Mouse (Mus musculus) heart, embryonic 11.5 days (tissue): ENCODE data around the gene Rpl35. TPM values are rescaled to one million over a fixed set of nuclear protein-coding genes. Genes with fewer than 3 reads are reported as not detected.

ENCODE experiments used
- ATAC-seq: fragments of 200-750 bp; cut with Nextera tagmentation; replicated peaks from 2 replicates; pipeline ENCODE4 v1.8.0; 2017; ENCODE audit warnings: moderate library complexity; ENCODE audit not compliant: insufficient number of reproducible peaks, low FRiP score, low TSS enrichment
- H3K27ac ChIP-seq: fragments of 300-500 bp; sonication (generic); 2 replicates; pipeline ENCODE4 v1.5.1; 2014; ENCODE audit warnings: mild to moderate bottlenecking, low read depth, low read length
- H3K27me3 ChIP-seq: fragments of 300-500 bp; sonication (generic); 2 replicates; pipeline ENCODE4 v1.6.1; 2014; ENCODE audit warnings: mild to moderate bottlenecking, low read length, mixed read lengths; ENCODE audit not compliant: control insufficient read depth, insufficient read depth
- H3K36me3 ChIP-seq: fragments of 300-500 bp; sonication (generic); 2 replicates; pipeline ENCODE4 v1.6.1; 2014; ENCODE audit warnings: mild to moderate bottlenecking, low read length, moderate library complexity, mixed read lengths; ENCODE audit not compliant: control insufficient read depth, insufficient read depth
- H3K4me1 ChIP-seq: fragments of 300-500 bp; sonication (generic); 2 replicates; pipeline ENCODE4 v1.6.1; 2014; ENCODE audit warnings: low read length; ENCODE audit not compliant: control insufficient read depth, insufficient read depth
- H3K4me2 ChIP-seq: fragments of 300-500 bp; sonication (generic); 2 replicates; pipeline ENCODE4 v1.6.1; 2014; ENCODE audit warnings: mild to moderate bottlenecking, moderate library complexity
- H3K4me3 ChIP-seq: fragments of 300-500 bp; sonication (generic); 2 replicates; pipeline ENCODE4 v1.5.1; 2014; ENCODE audit warnings: low read depth, low read length
- H3K9ac ChIP-seq: fragments of 300-500 bp; sonication (generic); 2 replicates; pipeline ENCODE4 v1.6.1; 2014; ENCODE audit warnings: mild to moderate bottlenecking, low read depth, low read length, moderate library complexity
- H3K9me3 ChIP-seq: fragments of 300-500 bp; sonication (generic); replicated peaks from 2 replicates; pipeline ENCODE4 v1.6.1; 2016; ENCODE audit warnings: low read length; ENCODE audit not compliant: control insufficient read depth
- WGBS: fragments of 180-500 bp; shearing (Covaris S2); extraction: QIAGEN DNeasy Blood & Tissue Kit; methylation state at CpG from one replicate; pipeline ENCODE4 v1.1.7; 2014; ENCODE audit not compliant: insufficient replicate concordance; 5-methylcytosine and 5-hydroxymethylcytosine counted together
- polyA plus RNA-seq: library from polyadenylated mRNA; unstranded; fragments of >200 nt; fragmentation: Nextera tagmentation; extraction: Ambion mirVana; gene quantifications from 2 replicates; pipeline ENCODE4 v1.2.1, GENCODE M21; 2014

Rpl35 gene
- polyA plus RNA-seq, 1 experiment from 2014 or later, result 887 TPM

DNA sequence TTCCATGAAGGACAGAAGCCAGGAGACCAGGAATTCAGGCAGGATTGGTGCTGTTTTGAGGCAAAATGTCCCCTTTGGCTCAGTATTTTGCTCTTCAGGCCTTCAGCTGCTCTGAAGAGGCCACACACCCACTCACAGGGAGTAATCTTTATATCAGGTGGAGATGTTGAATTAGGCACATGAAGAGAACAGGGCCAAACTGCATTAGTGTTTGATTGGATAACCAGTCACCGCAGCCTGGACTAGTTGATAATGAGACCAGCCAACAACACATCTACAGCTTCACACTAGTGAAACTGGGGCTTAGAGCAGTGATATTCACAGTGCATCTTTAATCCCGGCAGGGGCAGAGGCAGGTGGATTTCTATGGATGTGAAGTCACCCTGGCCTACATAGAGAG lies 16.5 kb downstream of the Rpl35 start:
- no peaks in the 10 kb centered on the region for H3K27me3 ChIP-seq
- H3K9me3 ChIP-seq, result no peaks in the 10 kb centered on the region
- no peak for ATAC-seq
- WGBS, result 84% methylated on average over 2 of the region's 2 CpGs
- no peaks in the 10 kb centered on the region for H3K36me3 ChIP-seq
- no peak overlapping the region for H3K27ac ChIP-seq
- H3K4me2 ChIP-seq, result no peak overlapping the region
- H3K4me1 ChIP-seq, result no peaks in the 10 kb centered on the region
- no peak overlapping the region for H3K9ac ChIP-seq
- H3K4me3 ChIP-seq, result no peak overlapping the region

GRCm38 (mm10) chr2:38987803-38988510 lies 17.5 kb downstream of the Rpl35 start:
- no peak for ATAC-seq
- WGBS, result 74% methylated on average over 6 of the region's 6 CpGs
- H3K27me3 ChIP-seq, result no peaks in the 10 kb centered on the region

GRCm38 (mm10) chr2:38987371-38987770 lies 18.1 kb downstream of the Rpl35 start:
- no peak overlapping the region for H3K9ac ChIP-seq
- no peak overlapping the region for H3K4me3 ChIP-seq
- no peak for ATAC-seq
- H3K27me3 ChIP-seq, result no peaks in the 10 kb centered on the region
- no peak overlapping the region for H3K27ac ChIP-seq
- H3K9me3 ChIP-seq, result no peaks in the 10 kb centered on the region; the same call in 1 of the 2 replicates
- no peaks in the 10 kb centered on the region for H3K4me1 ChIP-seq
- no peak overlapping the region for H3K4me2 ChIP-seq
- WGBS, result 75% methylated on average over 1 of the region's 1 CpGs
- H3K36me3 ChIP-seq, result no peaks in the 10 kb centered on the region

More at GRCm38 (mm10) chr2:38987803-38988510, 17.5 kb downstream of the Rpl35 start:
- Histone ChIP-seq H3K4me1 (no peaks in the 10 kb centered on the region), H3K27ac (no peak overlapping the region), H3K4me3 (no peak overlapping the region), H3K9me3 (no peaks in the 10 kb centered on the region; the same call in 1 of the 2 replicates), H3K9ac (no peak overlapping the region), H3K36me3 (no peaks in the 10 kb centered on the region), H3K4me2 (no peak overlapping the region)

DNA sequence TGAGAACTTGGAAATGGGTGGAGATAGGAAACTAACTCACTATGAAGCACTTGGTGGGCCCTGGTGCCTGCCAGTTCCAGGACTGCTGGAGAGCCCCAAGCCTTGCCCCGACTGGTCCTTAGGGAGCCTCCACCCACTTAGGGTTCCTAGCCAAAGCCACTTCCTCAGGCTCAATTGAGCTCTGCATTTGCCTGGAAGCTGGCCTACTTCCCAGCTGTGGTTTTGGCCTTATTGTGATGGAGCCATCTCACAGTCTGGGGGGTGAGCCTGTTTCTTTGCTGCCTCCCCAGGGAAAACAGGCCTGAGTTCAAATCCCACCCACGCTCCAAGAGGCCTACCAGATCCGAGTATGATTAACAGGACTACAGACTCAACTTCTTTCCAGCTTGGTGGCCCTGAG lies 18.8 kb downstream of the Rpl35 start:
- Histone ChIP-seq H3K4me3 (no peak overlapping the region), H3K9me3 (no peaks in the 10 kb centered on the region; the same call in 1 of the 2 replicates), H3K9ac (no peak overlapping the region), H3K36me3 (no peaks in the 10 kb centered on the region), H3K4me1 (no peaks in the 10 kb centered on the region), H3K27me3 (no peaks in the 10 kb centered on the region), H3K27ac (no peak overlapping the region), H3K4me2 (no peak overlapping the region)
- ATAC-seq, result no peak
- WGBS, result 69% methylated on average over 3 of the region's 3 CpGs

GRCm38 (mm10) chr2:38983456-38983855 lies 22.0 kb downstream of the Rpl35 start:
- H3K9ac ChIP-seq, result no peak overlapping the region
- 89% methylated on average over 2 of the region's 2 CpGs for WGBS
- no peak overlapping the region for H3K4me2 ChIP-seq
- no peaks in the 10 kb centered on the region for H3K4me1 ChIP-seq
- H3K9me3 ChIP-seq, result no peaks in the 10 kb centered on the region; the same call in 1 of the 2 replicates
- no peak overlapping the region for H3K4me3 ChIP-seq
- no peak overlapping the region for H3K27ac ChIP-seq
- no peaks in the 10 kb centered on the region for H3K36me3 ChIP-seq
- no peaks in the 10 kb centered on the region for H3K27me3 ChIP-seq
- ATAC-seq, result no peak

DNA sequence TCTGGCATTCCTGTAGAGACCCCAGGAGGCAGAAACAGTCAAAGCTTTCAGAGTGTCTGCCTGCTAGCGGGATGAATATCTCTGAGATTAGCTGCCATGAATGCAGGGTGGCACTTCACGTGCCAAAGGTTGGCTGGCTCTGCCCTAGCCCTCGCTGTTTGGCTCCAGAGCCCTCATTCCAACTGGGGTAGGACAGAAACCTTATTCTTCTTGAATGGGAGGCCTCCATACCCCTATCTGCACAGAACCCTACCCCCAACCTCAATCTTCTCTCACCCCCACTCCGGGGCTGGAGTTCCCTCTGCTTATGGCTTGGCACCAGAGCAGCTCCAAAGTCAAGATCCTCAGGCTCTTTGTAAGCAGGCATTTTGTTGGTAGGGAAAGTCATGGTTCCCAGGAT lies 27.6 kb downstream of the Rpl35 start:
- H3K4me3 ChIP-seq, result no peak overlapping the region
- 65% methylated on average over 4 of the region's 4 CpGs for WGBS

GRCm38 (mm10) chr2:38975941-38976805 lies 29.3 kb downstream of the Rpl35 start:
- WGBS, result 67% methylated on average over 20 of the region's 21 CpGs
- H3K36me3 ChIP-seq, result no peaks in the 10 kb centered on the region
- no peaks in the 10 kb centered on the region for H3K9me3 ChIP-seq
- no peak for ATAC-seq
- no peaks in the 10 kb centered on the region for H3K4me1 ChIP-seq
- H3K4me2 ChIP-seq, result no peak overlapping the region
- H3K27ac ChIP-seq, result no peak overlapping the region
- no peak overlapping the region for H3K9ac ChIP-seq
- H3K4me3 ChIP-seq, result no peak overlapping the region
- H3K27me3 ChIP-seq, result no peaks in the 10 kb centered on the region

More for the DNA sequence above, 27.6 kb downstream of the Rpl35 start:
- Histone ChIP-seq H3K4me2 (no peak overlapping the region), H3K27me3 (no peaks in the 10 kb centered on the region), H3K9me3 (no peaks in the 10 kb centered on the region), H3K4me1 (no peaks in the 10 kb centered on the region), H3K9ac (no peak overlapping the region), H3K27ac (no peak overlapping the region), H3K36me3 (no peaks in the 10 kb centered on the region)
- ATAC-seq, result no peak

- H3K9me3 ChIP-seq, result no peaks in the 10 kb centered on the region
- H3K4me2 ChIP-seq, result no peak overlapping the region
- H3K27ac ChIP-seq, result no peak overlapping the region
- no peaks in the 10 kb centered on the region for H3K27me3 ChIP-seq
- H3K4me1 ChIP-seq, result no peaks in the 10 kb centered on the region
- H3K36me3 ChIP-seq, result no peaks in the 10 kb centered on the region
- 68% methylated on average over 3 of the region's 3 CpGs for WGBS
- H3K4me3 ChIP-seq, result no peak overlapping the region
- no peak overlapping the region for H3K9ac ChIP-seq
- no peak for ATAC-seq
Measured at GRCm38 (mm10) chr2:38975181-38975580, 30.2 kb downstream of the Rpl35 start.
